Mouse (Mus musculus) cerebellum, postnatal 10 days (tissue): ENCODE measurements at regions not wholly inside any gene's neighbourhood (a gene's known extent, or its start where the extent isn't known, plus 50 kb on each side); places are given as distances from the start of the nearest gene placed in this dataset.

Experiments used
- DNase-seq, 2 experiments: peaks; one replicate each; pipeline ENCODE4 v3.0.0; 2021; ENCODE audit warnings: mixed read lengths in 2 of 2

- no peak for DNase-seq
These were observed 162.4 kb upstream of the Dkk2 start for GRCm38 (mm10) chr3:131922733-131923132.

GRCm38 (mm10) chr3:131940896-131941295 is 144.2 kb upstream of the Dkk2 start:
- no peak for DNase-seq

- DNase-seq = no peak
These were observed 142.9 kb upstream of the Dkk2 start for GRCm38 (mm10) chr3:131941961-131942753.

GRCm38 (mm10) chr3:131943436-131943835 is 141.7 kb upstream of the Dkk2 start:
- no peak for DNase-seq

GRCm38 (mm10) chr3:131955771-131956170 is 129.3 kb upstream of the Dkk2 start:
- no peak for DNase-seq

- no peak for DNase-seq
These were observed 124.5 kb upstream of the Dkk2 start for GRCm38 (mm10) chr3:131960636-131961035.

- DNase-seq = no peak
These were observed 123.5 kb upstream of the Dkk2 start for GRCm38 (mm10) chr3:131961571-131961970.

- DNase-seq = no peak
These were observed 122.2 kb upstream of the Dkk2 start for GRCm38 (mm10) chr3:131962870-131963269.

GRCm38 (mm10) chr3:131964952-131965351 is 120.1 kb upstream of the Dkk2 start:
- DNase-seq = no peak

- DNase-seq = no peak
These were observed 119.5 kb upstream of the Dkk2 start for GRCm38 (mm10) chr3:131965456-131966160.

- no peak for DNase-seq
These were observed 117.8 kb upstream of the Dkk2 start for GRCm38 (mm10) chr3:131967288-131967687.

- DNase-seq = no peak
These were observed 114.3 kb upstream of the Dkk2 start for GRCm38 (mm10) chr3:131970827-131971226.

- DNase-seq = peak; percentile 73 to 80
These were observed 109.0 kb upstream of the Dkk2 start for GRCm38 (mm10) chr3:131975940-131976628.

- no peak for DNase-seq
These were observed 101.8 kb upstream of the Dkk2 start for GRCm38 (mm10) chr3:131983292-131983691.

- no peak for DNase-seq
These were observed 86.1 kb upstream of the Dkk2 start for GRCm38 (mm10) chr3:131998838-131999613.

- DNase-seq = no peak
These were observed 78.9 kb upstream of the Dkk2 start for GRCm38 (mm10) chr3:132006191-132006590.

GRCm38 (mm10) chr3:132006912-132007311 is 78.2 kb upstream of the Dkk2 start:
- DNase-seq = no peak

GRCm38 (mm10) chr3:132007356-132007755 is 77.7 kb upstream of the Dkk2 start:
- DNase-seq = no peak

GRCm38 (mm10) chr3:132015205-132015604 is 69.9 kb upstream of the Dkk2 start:
- DNase-seq = no peak

GRCm38 (mm10) chr3:132017485-132018261 is 67.4 kb upstream of the Dkk2 start:
- no peak for DNase-seq

GRCm38 (mm10) chr3:132018505-132018904 is 66.6 kb upstream of the Dkk2 start:
- DNase-seq = no peak

GRCm38 (mm10) chr3:132022032-132022431 is 63.1 kb upstream of the Dkk2 start:
- DNase-seq = no peak
